Mouse (Mus musculus) neural tube, embryonic 15.5 days (tissue): ENCODE results near the gene Car10. TPM values are rescaled to one million over a fixed set of nuclear protein-coding genes. Genes with fewer than 3 reads are reported as not detected.

ENCODE experiments used
- ATAC-seq: fragments of 200-750 bp; cut with Nextera tagmentation; 2 replicates; pipeline ENCODE4 v1.8.0; 2017; ENCODE audit warnings: mild to moderate bottlenecking, moderate TSS enrichment, moderate library complexity; ENCODE audit not compliant: low FRiP score
- H3K27ac ChIP-seq: fragments of 300-500 bp; sonication (generic); replicated peaks from 2 replicates; pipeline ENCODE4 v1.5.1; 2015; ENCODE audit warnings: mild to moderate bottlenecking, inconsistent platforms
- H3K27me3 ChIP-seq: fragments of 300-500 bp; sonication (generic); replicated peaks from 2 replicates; pipeline ENCODE4 v1.6.1; 2015; ENCODE audit warnings: inconsistent platforms
- H3K36me3 ChIP-seq: fragments of 300-500 bp; sonication (generic); 2 replicates; pipeline ENCODE4 v1.6.1; 2015; ENCODE audit warnings: inconsistent platforms
- H3K4me1 ChIP-seq: fragments of 300-500 bp; sonication (generic); 2 replicates; pipeline ENCODE4 v1.6.1; 2015; ENCODE audit warnings: inconsistent platforms
- H3K4me2 ChIP-seq: fragments of 300-500 bp; sonication (generic); 2 replicates; pipeline ENCODE4 v1.6.1; 2015; ENCODE audit warnings: inconsistent platforms, mild to moderate bottlenecking, moderate library complexity
- H3K4me3 ChIP-seq: fragments of 300-500 bp; sonication (generic); replicated peaks from 2 replicates; pipeline ENCODE4 v1.5.1; 2015; ENCODE audit warnings: mild to moderate bottlenecking, inconsistent platforms
- H3K9ac ChIP-seq: fragments of 300-500 bp; sonication (generic); replicated peaks from 2 replicates; pipeline ENCODE4 v1.6.1; 2015; ENCODE audit warnings: mild to moderate bottlenecking, inconsistent platforms
- H3K9me3 ChIP-seq: fragments of 300-500 bp; sonication (generic); replicated peaks from 2 replicates; pipeline ENCODE4 v1.6.1; 2016; ENCODE audit warnings: inconsistent platforms
- WGBS: fragments of 180-500 bp; shearing (Covaris S2); methylation state at CpG from one replicate; pipeline ENCODE4 v1.1.7; 2015; ENCODE audit warnings: mixed read lengths; 5-methylcytosine and 5-hydroxymethylcytosine counted together
- polyA plus RNA-seq: library from polyadenylated mRNA; unstranded; fragments of >200 nt; fragmentation: Nextera tagmentation; extraction: Ambion mirVana; gene quantifications from 2 replicates; pipeline ENCODE4 v1.2.1, GENCODE M21; 2015

Gene Car10
- polyA plus RNA-seq, 1 experiment from 2014 or later = 69.1 TPM

- Histone ChIP-seq H3K9me3 (no peaks in the 10 kb centered on the region), H3K9ac (no peak overlapping the region), H3K4me3 (no peak overlapping the region), H3K4me1 (peaks cover 23% of the 10 kb centered on the region), H3K27ac (no peak overlapping the region), H3K27me3 (no peaks in the 10 kb centered on the region), H3K36me3 (no peaks in the 10 kb centered on the region), H3K4me2 (no peak overlapping the region)
- 24% methylated on average over 2 of the region's 2 CpGs for WGBS
- no peak for ATAC-seq
Measured at GRCm38 (mm10) chr11:93503469-93503868, 405.6 kb downstream of the Car10 start.

GRCm38 (mm10) chr11:93509527-93510235, 411.9 kb downstream of the Car10 start:
- no peaks in the 10 kb centered on the region for H3K4me1 ChIP-seq
- H3K36me3 ChIP-seq = no peaks in the 10 kb centered on the region
- no peak overlapping the region for H3K4me3 ChIP-seq
- no peak overlapping the region for H3K4me2 ChIP-seq
- H3K27ac ChIP-seq = no peak overlapping the region
- no peak for ATAC-seq
- no peaks in the 10 kb centered on the region for H3K9me3 ChIP-seq
- no peaks in the 10 kb centered on the region for H3K27me3 ChIP-seq
- no peak overlapping the region for H3K9ac ChIP-seq
- WGBS = 79% methylated on average over 11 of the region's 11 CpGs

GRCm38 (mm10) chr11:93512843-93513242, 415.0 kb downstream of the Car10 start:
- Histone ChIP-seq H3K4me2 (no peak overlapping the region), H3K27me3 (no peaks in the 10 kb centered on the region), H3K4me1 (no peaks in the 10 kb centered on the region), H3K36me3 (no peaks in the 10 kb centered on the region), H3K4me3 (no peak overlapping the region), H3K27ac (no peak overlapping the region), H3K9me3 (no peaks in the 10 kb centered on the region), H3K9ac (no peak overlapping the region)
- 90% methylated on average over 2 of the region's 2 CpGs for WGBS
- no peak for ATAC-seq

- no peak overlapping the region for H3K9ac ChIP-seq
- H3K36me3 ChIP-seq = no peaks in the 10 kb centered on the region
- no peaks in the 10 kb centered on the region for H3K4me1 ChIP-seq
- no peaks in the 10 kb centered on the region for H3K9me3 ChIP-seq
- H3K4me2 ChIP-seq = no peak overlapping the region
- no peaks in the 10 kb centered on the region for H3K27me3 ChIP-seq
- no peak overlapping the region for H3K27ac ChIP-seq
- WGBS = 35% methylated on average over 2 of the region's 2 CpGs
- no peak overlapping the region for H3K4me3 ChIP-seq
- ATAC-seq = no peak
Measured at GRCm38 (mm10) chr11:93514396-93514795, 416.6 kb downstream of the Car10 start.

GRCm38 (mm10) chr11:93515566-93515965, 417.7 kb downstream of the Car10 start:
- Histone ChIP-seq H3K9ac (no peak overlapping the region), H3K9me3 (no peaks in the 10 kb centered on the region), H3K4me3 (no peak overlapping the region), H3K27ac (no peak overlapping the region), H3K27me3 (no peaks in the 10 kb centered on the region), H3K4me2 (no peak overlapping the region), H3K4me1 (no peaks in the 10 kb centered on the region), H3K36me3 (no peaks in the 10 kb centered on the region)
- 80% methylated on average over 6 of the region's 6 CpGs for WGBS
- ATAC-seq = no peak

GRCm38 (mm10) chr11:93516216-93516615, 418.4 kb downstream of the Car10 start:
- Histone ChIP-seq H3K36me3 (no peaks in the 10 kb centered on the region), H3K27me3 (no peaks in the 10 kb centered on the region), H3K4me3 (no peak overlapping the region), H3K27ac (no peak overlapping the region), H3K4me1 (no peaks in the 10 kb centered on the region), H3K9ac (no peak overlapping the region), H3K4me2 (no peak overlapping the region), H3K9me3 (no peaks in the 10 kb centered on the region)
- 91% methylated on average over 9 of the region's 9 CpGs for WGBS
- no peak for ATAC-seq

- WGBS = 78% methylated on average over 2 of the region's 2 CpGs
- Histone ChIP-seq H3K4me3 (no peak overlapping the region), H3K27ac (no peak overlapping the region), H3K9me3 (no peaks in the 10 kb centered on the region), H3K9ac (no peak overlapping the region), H3K27me3 (no peaks in the 10 kb centered on the region), H3K36me3 (no peaks in the 10 kb centered on the region), H3K4me1 (no peaks in the 10 kb centered on the region), H3K4me2 (no peak overlapping the region)
- ATAC-seq = no peak
Measured at GRCm38 (mm10) chr11:93516946-93517345, 419.1 kb downstream of the Car10 start.

- no peak for ATAC-seq
- Histone ChIP-seq H3K27ac (no peak overlapping the region), H3K4me3 (no peak overlapping the region), H3K4me2 (no peak overlapping the region), H3K9me3 (no peaks in the 10 kb centered on the region), H3K9ac (no peak overlapping the region), H3K27me3 (no peaks in the 10 kb centered on the region), H3K36me3 (no peaks in the 10 kb centered on the region), H3K4me1 (no peaks in the 10 kb centered on the region)
- 86% methylated on average over 3 of the region's 3 CpGs for WGBS
Measured at GRCm38 (mm10) chr11:93522501-93522900, 424.7 kb downstream of the Car10 start.

- H3K4me2 ChIP-seq = no peak overlapping the region
- H3K4me3 ChIP-seq = no peak overlapping the region
- no peaks in the 10 kb centered on the region for H3K27me3 ChIP-seq
- no peak for ATAC-seq
- H3K9ac ChIP-seq = no peak overlapping the region
- no peaks in the 10 kb centered on the region for H3K36me3 ChIP-seq
- H3K9me3 ChIP-seq = no peaks in the 10 kb centered on the region
- no peaks in the 10 kb centered on the region for H3K4me1 ChIP-seq
- no peak overlapping the region for H3K27ac ChIP-seq
- 92% methylated on average over 3 of the region's 3 CpGs for WGBS
Measured at GRCm38 (mm10) chr11:93525921-93526320, 428.1 kb downstream of the Car10 start.

- no peak overlapping the region for H3K4me3 ChIP-seq
- H3K27ac ChIP-seq = no peak overlapping the region
- H3K4me2 ChIP-seq = no peak overlapping the region
- no peaks in the 10 kb centered on the region for H3K36me3 ChIP-seq
- no peak for ATAC-seq
- no peaks in the 10 kb centered on the region for H3K9me3 ChIP-seq
- no peak overlapping the region for H3K9ac ChIP-seq
- H3K27me3 ChIP-seq = no peaks in the 10 kb centered on the region
- H3K4me1 ChIP-seq = no peaks in the 10 kb centered on the region; the same call in 1 of the 2 replicates
- 70% methylated on average over 7 of the region's 7 CpGs for WGBS
Measured at GRCm38 (mm10) chr11:93531029-93531680, 433.3 kb downstream of the Car10 start.

- Histone ChIP-seq H3K9me3 (no peaks in the 10 kb centered on the region), H3K9ac (no peak overlapping the region), H3K4me1 (no peaks in the 10 kb centered on the region; the same call in 1 of the 2 replicates), H3K27me3 (no peaks in the 10 kb centered on the region), H3K27ac (no peak overlapping the region), H3K4me3 (no peak overlapping the region), H3K4me2 (no peak overlapping the region), H3K36me3 (no peaks in the 10 kb centered on the region)
- WGBS = 91% methylated on average over 6 of the region's 6 CpGs
- no peak for ATAC-seq
Measured at GRCm38 (mm10) chr11:93536244-93536643, 438.4 kb downstream of the Car10 start.

GRCm38 (mm10) chr11:93548904-93549303, 451.1 kb downstream of the Car10 start:
- Histone ChIP-seq H3K36me3 (no peaks in the 10 kb centered on the region), H3K27ac (0 out of 2 replicates have a peak overlapping the region, but pooled peaks have one; percentile 18), H3K4me2 (no peak overlapping the region), H3K27me3 (no peaks in the 10 kb centered on the region), H3K9ac (no peak overlapping the region), H3K4me3 (no peak overlapping the region), H3K4me1 (peaks cover 4% of the 10 kb centered on the region; the same call in 1 of the 2 replicates), H3K9me3 (no peaks in the 10 kb centered on the region)
- WGBS = 30% methylated on average over 5 of the region's 5 CpGs
- no peak for ATAC-seq
